Mouse (Mus musculus): ENCODE measurements at regions not wholly inside any gene's neighbourhood (a gene's known extent, or its start where the extent isn't known, plus 50 kb on each side); places are given as distances from the start of the nearest gene placed in this dataset.

DNA sequence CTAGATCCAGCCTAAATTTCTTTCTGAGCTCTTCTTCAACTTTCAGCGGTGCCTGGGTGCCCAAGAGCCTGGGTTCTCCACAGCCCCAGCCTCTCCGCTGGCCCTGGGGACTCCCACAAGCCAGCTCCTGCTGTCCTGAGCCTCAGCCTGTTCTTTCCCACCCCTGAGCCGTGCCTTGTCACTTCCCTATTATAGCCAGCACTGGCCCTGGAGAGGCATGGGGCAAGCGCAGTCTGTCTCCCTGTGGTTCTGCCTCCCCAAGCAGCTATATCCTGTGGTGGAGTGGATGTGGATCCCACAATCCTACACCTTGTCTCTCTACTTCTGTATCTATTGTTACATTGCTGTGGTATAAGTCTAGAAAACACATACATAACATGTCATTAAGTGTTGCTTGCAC lies 128.6 kb upstream of the Hgf start:
- Histone ChIP-seq H3K4me3 (ENCODE audit: low read depth, low read length) (no peak overlapping the region), H3K27me3 (ENCODE audit: control insufficient read depth, insufficient read depth, low read length) (no peaks in the 10 kb centered on the region), H3K36me3 (ENCODE audit: control insufficient read depth, insufficient read depth, low read length) (no peaks in the 10 kb centered on the region), H3K27ac (ENCODE audit: insufficient read depth, low read depth, low read length) (no peak overlapping the region), H3K4me1 (ENCODE audit: control insufficient read depth, insufficient read depth, insufficient read length, low read length) (no peaks in the 10 kb centered on the region)
- TF ChIP-seq CTCF (IDR thresholded peaks at IDR 0.05; ENCODE audit: extremely low read depth, insufficient read length, insufficient replicate concordance, low read depth, low read length) (no peak), POLR2A (IDR thresholded peaks at IDR 0.05; ENCODE audit: low read depth, low read length) (no peak)
- 84% methylated on average over 4 of the region's 4 CpGs for WGBS

DNA sequence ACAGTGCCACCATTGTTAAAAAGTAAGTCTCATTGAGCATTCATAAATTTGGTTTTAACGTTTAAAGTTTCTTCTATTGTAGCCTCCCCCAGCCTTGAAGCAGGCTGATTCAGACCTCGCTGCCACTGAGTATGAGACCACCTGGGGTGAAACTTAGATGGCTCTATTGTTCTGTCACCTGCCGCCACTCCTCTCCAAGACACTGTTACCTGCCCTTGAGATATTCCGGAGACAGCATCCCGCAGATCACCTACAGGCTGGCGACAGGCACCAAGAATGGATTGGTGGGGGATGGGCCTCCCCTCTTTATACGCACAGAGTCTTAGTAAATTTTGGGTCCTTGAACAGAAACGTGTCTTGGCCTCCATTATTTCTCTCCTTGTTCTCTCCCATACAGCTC lies 128.0 kb upstream of the Hgf start:
- no peak overlapping the region for H3K27ac ChIP-seq (ENCODE audit: insufficient read depth, low read depth, low read length)
- H3K36me3 ChIP-seq (ENCODE audit: control insufficient read depth, insufficient read depth, low read length) = no peaks in the 10 kb centered on the region
- H3K27me3 ChIP-seq (ENCODE audit: control insufficient read depth, insufficient read depth, low read length) = no peaks in the 10 kb centered on the region
- H3K4me1 ChIP-seq (ENCODE audit: control insufficient read depth, insufficient read depth, insufficient read length, low read length) = no peaks in the 10 kb centered on the region
- TF ChIP-seq CTCF (IDR thresholded peaks at IDR 0.05; ENCODE audit: extremely low read depth, insufficient read length, insufficient replicate concordance, low read depth, low read length) (no peak), POLR2A (IDR thresholded peaks at IDR 0.05; ENCODE audit: low read depth, low read length) (no peak)
- H3K4me3 ChIP-seq (ENCODE audit: low read depth, low read length) = no peak overlapping the region
- WGBS = 60% methylated on average over 8 of the region's 8 CpGs

DNA sequence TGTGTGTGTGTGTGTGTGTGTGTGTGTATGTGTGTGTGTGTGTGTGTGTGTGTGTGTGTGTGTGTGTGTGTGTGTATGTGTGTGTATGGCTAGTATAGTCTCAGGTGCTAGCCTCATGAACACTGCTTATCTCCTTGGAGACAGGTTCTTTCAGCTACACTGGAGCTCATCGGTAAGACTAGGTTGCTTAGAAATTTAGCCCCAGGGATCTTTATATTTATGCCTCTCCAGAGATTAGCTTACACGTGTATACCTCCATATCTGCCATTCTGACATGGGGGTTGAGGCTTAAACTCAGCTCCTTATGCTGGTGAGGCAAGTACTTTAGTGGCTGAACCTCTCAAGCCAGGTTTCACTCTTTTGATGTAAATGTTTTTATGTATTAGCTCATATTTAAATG lies 127.0 kb upstream of the Hgf start:
- no peak overlapping the region for H3K27ac ChIP-seq (ENCODE audit: insufficient read depth, low read depth, low read length)
- H3K27me3 ChIP-seq (ENCODE audit: control insufficient read depth, insufficient read depth, low read length) = no peaks in the 10 kb centered on the region
- TF ChIP-seq POLR2A (IDR thresholded peaks at IDR 0.05; ENCODE audit: low read depth, low read length) (no peak), CTCF (IDR thresholded peaks at IDR 0.05; ENCODE audit: extremely low read depth, insufficient read length, insufficient replicate concordance, low read depth, low read length) (no peak)
- no peaks in the 10 kb centered on the region for H3K4me1 ChIP-seq (ENCODE audit: control insufficient read depth, insufficient read depth, insufficient read length, low read length)
- H3K4me3 ChIP-seq (ENCODE audit: low read depth, low read length) = no peak overlapping the region
- H3K36me3 ChIP-seq (ENCODE audit: control insufficient read depth, insufficient read depth, low read length) = no peaks in the 10 kb centered on the region
- 62% methylated on average over 2 of the region's 2 CpGs for WGBS

DNA sequence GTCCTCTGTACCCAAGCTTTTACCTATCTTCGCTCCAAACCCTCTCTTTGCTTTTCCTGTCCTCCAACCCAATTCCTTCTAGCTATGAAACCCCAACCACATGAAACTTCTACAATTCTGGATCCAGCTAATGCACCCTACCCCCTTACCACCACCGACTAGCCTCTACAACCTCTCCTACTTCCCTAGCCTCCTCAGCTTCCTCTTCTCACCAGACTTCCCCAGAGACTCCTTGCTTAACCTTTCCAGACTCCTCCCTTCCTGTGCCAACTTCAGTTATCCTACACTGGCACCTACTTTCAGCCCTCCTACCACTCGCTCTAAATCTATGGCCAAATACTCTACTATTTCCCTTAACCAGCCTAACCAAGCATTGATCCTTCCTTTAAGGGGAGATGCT lies 118.7 kb upstream of the Hgf start:
- no peak overlapping the region for H3K27ac ChIP-seq (ENCODE audit: insufficient read depth, low read depth, low read length)
- 86% methylated on average over 3 of the region's 3 CpGs for WGBS
- no peaks in the 10 kb centered on the region for H3K36me3 ChIP-seq (ENCODE audit: control insufficient read depth, insufficient read depth, low read length)
- no peak for TF ChIP-seq CTCF (IDR thresholded peaks at IDR 0.05; ENCODE audit: extremely low read depth, insufficient read length, insufficient replicate concordance, low read depth, low read length)
- TF ChIP-seq POLR2A (IDR thresholded peaks at IDR 0.05; ENCODE audit: low read depth, low read length) = no peak
- no peaks in the 10 kb centered on the region for H3K4me1 ChIP-seq (ENCODE audit: control insufficient read depth, insufficient read depth, insufficient read length, low read length)
- H3K4me3 ChIP-seq (ENCODE audit: low read depth, low read length) = no peak overlapping the region
- no peaks in the 10 kb centered on the region for H3K27me3 ChIP-seq (ENCODE audit: control insufficient read depth, insufficient read depth, low read length)

DNA sequence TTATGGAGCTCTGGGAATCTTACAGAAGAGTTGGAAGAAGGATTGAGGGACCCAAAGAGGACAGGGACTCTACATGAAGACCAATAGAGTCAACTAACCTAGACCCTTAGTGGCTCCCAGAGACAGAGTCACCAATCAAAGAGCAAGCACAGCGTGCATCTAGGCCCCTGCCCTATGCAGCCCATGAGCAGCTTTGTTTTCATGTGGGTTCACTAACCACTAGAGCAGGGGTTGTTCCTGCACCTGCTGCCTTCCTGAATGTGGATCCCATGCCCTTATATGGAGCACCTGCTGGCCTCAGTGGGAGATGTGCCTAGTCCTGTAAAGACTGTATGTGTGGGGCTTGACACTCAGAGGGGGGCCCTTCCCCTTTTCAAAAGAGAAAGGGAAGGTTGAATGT lies 108.2 kb upstream of the Hgf start:
- no peaks in the 10 kb centered on the region for H3K4me1 ChIP-seq (ENCODE audit: control insufficient read depth, insufficient read depth, insufficient read length, low read length)
- no peaks in the 10 kb centered on the region for H3K36me3 ChIP-seq (ENCODE audit: control insufficient read depth, insufficient read depth, low read length)
- H3K4me3 ChIP-seq (ENCODE audit: low read depth, low read length) = no peak overlapping the region
- TF ChIP-seq POLR2A (IDR thresholded peaks at IDR 0.05; ENCODE audit: low read depth, low read length) (no peak), CTCF (IDR thresholded peaks at IDR 0.05; ENCODE audit: extremely low read depth, insufficient read length, insufficient replicate concordance, low read depth, low read length) (no peak)
- H3K27me3 ChIP-seq (ENCODE audit: control insufficient read depth, insufficient read depth, low read length) = no peaks in the 10 kb centered on the region
- 67% methylated on average over 1 of the region's 1 CpGs for WGBS
- no peak overlapping the region for H3K27ac ChIP-seq (ENCODE audit: insufficient read depth, low read depth, low read length)

DNA sequence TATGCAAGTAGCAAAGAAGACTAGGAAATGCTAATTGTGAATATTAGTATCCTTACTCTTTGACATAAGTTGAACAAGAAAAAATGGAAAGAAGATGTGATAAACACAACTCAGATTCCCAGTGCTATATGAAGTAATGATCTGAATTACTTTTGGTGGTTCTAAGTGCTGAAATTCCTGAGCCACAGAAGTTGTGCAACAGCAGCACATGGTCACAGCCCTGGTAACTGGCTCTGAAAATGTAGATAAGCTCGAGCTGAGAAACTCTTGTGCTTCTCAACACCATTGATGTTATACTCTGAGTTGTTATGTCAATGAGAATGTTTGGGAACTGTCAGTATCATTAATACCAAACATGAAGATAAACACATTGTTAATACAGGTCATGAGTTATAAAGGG lies 106.3 kb upstream of the Hgf start:
- Histone ChIP-seq H3K27me3 (ENCODE audit: control insufficient read depth, insufficient read depth, low read length) (no peaks in the 10 kb centered on the region), H3K27ac (ENCODE audit: insufficient read depth, low read depth, low read length) (no peak overlapping the region), H3K4me1 (ENCODE audit: control insufficient read depth, insufficient read depth, insufficient read length, low read length) (no peaks in the 10 kb centered on the region), H3K4me3 (ENCODE audit: low read depth, low read length) (no peak overlapping the region), H3K36me3 (ENCODE audit: control insufficient read depth, insufficient read depth, low read length) (no peaks in the 10 kb centered on the region)
- 20% methylated on average over 1 of the region's 1 CpGs for WGBS
- no peak for TF ChIP-seq CTCF (IDR thresholded peaks at IDR 0.05; ENCODE audit: extremely low read depth, insufficient read length, insufficient replicate concordance, low read depth, low read length)
- no peak for TF ChIP-seq POLR2A (IDR thresholded peaks at IDR 0.05; ENCODE audit: low read depth, low read length)

DNA sequence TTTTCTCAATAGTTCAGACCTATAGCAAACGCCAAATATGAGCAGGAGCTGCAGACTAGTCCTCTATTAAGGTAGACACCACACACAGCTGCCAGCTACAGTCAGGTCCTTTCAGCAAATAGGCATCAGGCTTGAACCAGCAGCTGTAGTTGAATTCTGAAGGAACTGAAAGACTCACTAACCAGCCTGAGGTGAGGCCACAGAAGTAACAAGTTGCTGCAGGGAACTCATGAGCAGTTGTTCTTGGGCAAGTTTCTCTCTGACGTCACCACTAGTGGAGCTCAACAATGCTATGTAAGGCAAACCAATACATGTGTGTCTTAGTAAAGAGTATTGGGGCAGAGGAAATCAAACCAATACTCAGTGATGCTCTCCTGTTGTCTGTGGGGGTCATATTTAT lies 91.5 kb upstream of the Hgf start:
- Histone ChIP-seq H3K4me3 (ENCODE audit: low read depth, low read length) (no peak overlapping the region), H3K4me1 (ENCODE audit: control insufficient read depth, insufficient read depth, insufficient read length, low read length) (no peaks in the 10 kb centered on the region), H3K27ac (ENCODE audit: insufficient read depth, low read depth, low read length) (no peak overlapping the region), H3K36me3 (ENCODE audit: control insufficient read depth, insufficient read depth, low read length) (no peaks in the 10 kb centered on the region), H3K27me3 (ENCODE audit: control insufficient read depth, insufficient read depth, low read length) (no peaks in the 10 kb centered on the region)
- 73% methylated on average over 2 of the region's 2 CpGs for WGBS
- TF ChIP-seq POLR2A (IDR thresholded peaks at IDR 0.05; ENCODE audit: low read depth, low read length) (no peak), CTCF (IDR thresholded peaks at IDR 0.05; ENCODE audit: extremely low read depth, insufficient read length, insufficient replicate concordance, low read depth, low read length) (no peak)

DNA sequence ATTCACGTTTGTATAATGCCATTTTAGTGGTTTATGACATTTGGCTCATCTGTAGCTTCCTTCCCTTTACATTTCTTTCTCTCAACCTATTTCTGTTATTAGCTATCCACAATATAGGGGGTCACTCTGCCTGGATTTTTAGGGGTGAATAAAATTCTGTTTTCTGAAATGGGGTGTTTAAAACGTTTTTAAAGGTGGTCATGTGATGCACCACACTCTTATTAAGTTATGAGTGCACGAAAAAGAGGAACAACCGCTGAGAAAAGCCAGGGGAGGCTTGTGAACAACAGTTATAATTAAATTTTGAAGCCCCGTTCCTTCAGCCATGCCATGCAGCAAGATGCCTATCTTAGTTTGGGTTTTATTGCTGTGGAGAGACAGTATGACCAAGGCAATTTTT lies 87.0 kb upstream of the Hgf start:
- no peak overlapping the region for H3K4me3 ChIP-seq (ENCODE audit: low read depth, low read length)
- no peaks in the 10 kb centered on the region for H3K36me3 ChIP-seq (ENCODE audit: control insufficient read depth, insufficient read depth, low read length)
- no peak overlapping the region for H3K27ac ChIP-seq (ENCODE audit: insufficient read depth, low read depth, low read length)
- WGBS = 59% methylated on average over 5 of the region's 5 CpGs
- H3K27me3 ChIP-seq (ENCODE audit: control insufficient read depth, insufficient read depth, low read length) = no peaks in the 10 kb centered on the region
- TF ChIP-seq POLR2A (IDR thresholded peaks at IDR 0.05; ENCODE audit: low read depth, low read length) (no peak), CTCF (IDR thresholded peaks at IDR 0.05; ENCODE audit: extremely low read depth, insufficient read length, insufficient replicate concordance, low read depth, low read length) (no peak)
- peaks cover 2% of the 10 kb centered on the region; the same call in 1 of the 2 replicates for H3K4me1 ChIP-seq (ENCODE audit: control insufficient read depth, insufficient read depth, insufficient read length, low read length)

All from small intestine, adult 2 months (tissue).